Mouse (Mus musculus) liver (tissue): ENCODE results near the gene Timm50.

Experiments used
- DNase-seq: peaks from one replicate; pipeline ENCODE4 v3.0.0-alpha.2; 2020; ENCODE audit warnings: mixed read lengths

Timm50 gene

DNA sequence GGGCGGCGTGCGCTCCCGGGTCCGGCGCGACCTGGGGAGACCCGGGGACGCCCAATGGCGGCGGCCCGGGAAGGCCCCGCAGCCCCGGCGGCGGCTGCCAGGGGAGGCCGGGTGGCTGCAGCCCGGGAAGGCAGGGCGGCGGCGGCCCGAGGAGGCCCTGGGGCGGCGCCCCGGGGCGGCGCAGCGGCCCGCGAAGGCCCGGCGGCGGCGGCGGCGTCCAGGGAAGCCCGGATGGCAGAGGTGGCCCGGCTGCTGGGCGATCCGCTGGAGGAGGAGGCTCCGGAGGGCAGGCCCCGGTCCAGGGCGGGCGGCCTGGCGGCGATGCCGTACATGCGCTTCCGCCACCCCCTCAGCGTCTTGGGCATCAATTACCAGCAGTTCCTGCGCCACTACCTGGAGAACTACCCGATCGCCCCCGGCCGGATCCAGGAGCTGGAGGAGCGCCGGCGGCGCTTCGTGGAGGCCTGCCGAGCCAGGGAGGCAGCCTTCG lies 43.8 kb downstream of the Timm50 start:
- DNase-seq = peak; percentile 26

DNA sequence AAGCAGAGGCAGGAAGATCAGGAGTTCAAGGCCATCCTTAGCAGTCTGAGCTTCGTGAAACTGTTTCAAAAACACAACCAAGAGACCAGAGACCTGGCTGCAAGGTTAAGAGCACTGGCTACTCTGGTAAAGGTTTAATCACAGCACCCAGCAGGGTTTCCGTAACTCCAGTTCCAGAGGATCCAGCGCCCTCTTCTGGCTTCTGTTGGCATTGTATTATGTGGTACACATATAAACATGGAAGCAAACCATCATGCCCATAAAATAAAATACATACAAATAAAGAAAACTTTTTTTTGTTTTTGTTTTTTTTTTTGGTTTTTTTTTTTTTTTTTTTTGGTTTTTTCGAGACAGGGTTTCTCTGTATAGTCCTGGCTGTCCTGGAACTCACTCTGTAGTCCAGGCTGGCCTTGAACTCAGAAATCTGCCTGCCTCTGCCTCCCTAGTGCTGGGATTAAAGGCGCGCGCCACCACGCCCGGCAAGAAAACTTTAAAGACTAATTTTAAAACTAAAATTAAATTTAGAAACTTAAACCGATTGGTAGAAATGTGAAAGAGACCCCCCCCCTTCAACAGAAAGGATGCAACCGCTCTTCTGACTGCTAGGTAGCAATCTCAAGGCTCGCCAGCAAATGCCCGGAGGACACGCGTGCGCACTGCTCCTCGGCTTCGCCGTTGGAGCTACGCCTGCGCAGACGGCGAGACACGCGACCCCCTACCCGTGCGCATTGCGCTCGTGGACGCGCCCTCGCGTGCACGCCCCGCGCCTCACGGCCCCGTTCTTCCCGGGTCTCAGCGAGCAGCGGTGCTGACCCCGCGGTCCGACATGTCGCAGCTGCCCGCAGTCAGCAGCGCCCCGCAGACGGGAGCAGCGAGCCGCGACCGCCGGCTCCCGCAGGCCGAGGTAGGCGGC lies 44.5 kb downstream of the Timm50 start, which contains the start of gene Eid2:
Gene Eid2, plus strand, starts transcription at position 753 of the 913 bp plus-strand sequence.
- DNase-seq = peak; percentile 68

DNA sequence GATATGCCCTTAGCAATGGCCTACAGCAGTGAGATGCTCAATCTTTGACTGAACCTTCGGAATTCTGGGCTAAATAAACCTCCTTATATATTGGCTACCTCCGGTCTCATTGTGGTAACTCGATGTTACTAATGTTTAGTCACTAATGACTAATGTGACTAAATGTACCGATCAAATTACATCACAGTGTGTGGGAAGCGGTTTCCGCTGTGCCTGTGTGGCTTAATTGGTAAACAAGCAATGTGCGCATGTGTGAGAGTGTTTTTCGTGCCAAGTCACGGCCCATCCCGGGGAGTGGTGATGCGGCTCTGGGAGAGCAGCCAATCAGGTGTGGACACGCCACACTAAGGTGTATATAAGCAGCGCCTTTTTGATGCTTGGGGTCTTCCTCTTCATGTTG lies 46.5 kb downstream of the Timm50 start:
- no peak for DNase-seq

DNA sequence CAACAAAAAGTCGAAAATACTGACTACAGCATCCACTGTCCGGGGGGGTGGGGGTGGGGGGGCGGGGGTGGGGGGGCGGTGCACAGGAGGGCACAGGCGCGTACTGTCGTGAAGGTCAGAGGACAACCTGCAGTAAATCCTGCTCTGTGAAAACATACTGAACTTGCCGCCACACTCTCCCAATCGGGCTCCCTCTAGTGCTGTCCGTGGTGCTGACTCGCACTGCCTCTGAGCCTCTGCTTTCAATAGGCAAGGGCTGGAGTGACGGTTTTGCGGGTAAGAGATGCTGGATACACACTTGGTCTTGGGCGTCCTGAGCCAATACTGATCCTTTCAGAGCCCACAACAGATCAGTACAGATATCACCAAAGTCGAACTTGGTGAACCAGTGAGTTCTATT lies 48.1 kb downstream of the Timm50 start:
- DNase-seq = peak; percentile 68

DNA sequence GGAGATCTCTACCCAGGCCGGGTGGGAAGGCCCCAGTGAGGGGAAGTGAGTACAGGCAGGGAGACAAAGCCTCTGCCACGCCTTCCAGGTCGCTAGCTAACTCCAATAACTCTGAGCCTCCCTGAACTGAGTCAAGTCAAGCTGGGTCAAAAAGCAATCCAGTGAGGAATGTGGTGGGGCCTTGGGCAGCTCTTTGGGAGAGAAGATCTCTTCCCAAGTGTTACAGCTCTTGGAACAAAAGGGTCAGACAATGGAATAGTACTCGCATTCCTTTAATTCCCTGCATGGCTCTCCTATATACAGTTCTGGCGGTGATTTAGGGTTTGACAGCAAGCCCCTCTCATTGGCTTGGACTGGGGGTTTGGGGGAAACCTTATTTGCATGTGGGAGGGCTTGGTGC lies 49.0 kb downstream of the Timm50 start:
- no peak for DNase-seq
